Mouse (Mus musculus) kidney, postnatal 36 days (tissue): Measurements from ENCODE around the gene Xpr1.
"Not testable (repeated sequence)": the region's sequence is repeated elsewhere in the genome, so short reads cannot be mapped to it uniquely, and the experiment has no call there.

Experiments used
- DNase-seq, 2 experiments: peaks; one replicate each; pipeline ENCODE4 v3.0.0; 2021 to 2022; ENCODE audit warnings: mixed read lengths in 2 of 2

Gene Xpr1

DNA sequence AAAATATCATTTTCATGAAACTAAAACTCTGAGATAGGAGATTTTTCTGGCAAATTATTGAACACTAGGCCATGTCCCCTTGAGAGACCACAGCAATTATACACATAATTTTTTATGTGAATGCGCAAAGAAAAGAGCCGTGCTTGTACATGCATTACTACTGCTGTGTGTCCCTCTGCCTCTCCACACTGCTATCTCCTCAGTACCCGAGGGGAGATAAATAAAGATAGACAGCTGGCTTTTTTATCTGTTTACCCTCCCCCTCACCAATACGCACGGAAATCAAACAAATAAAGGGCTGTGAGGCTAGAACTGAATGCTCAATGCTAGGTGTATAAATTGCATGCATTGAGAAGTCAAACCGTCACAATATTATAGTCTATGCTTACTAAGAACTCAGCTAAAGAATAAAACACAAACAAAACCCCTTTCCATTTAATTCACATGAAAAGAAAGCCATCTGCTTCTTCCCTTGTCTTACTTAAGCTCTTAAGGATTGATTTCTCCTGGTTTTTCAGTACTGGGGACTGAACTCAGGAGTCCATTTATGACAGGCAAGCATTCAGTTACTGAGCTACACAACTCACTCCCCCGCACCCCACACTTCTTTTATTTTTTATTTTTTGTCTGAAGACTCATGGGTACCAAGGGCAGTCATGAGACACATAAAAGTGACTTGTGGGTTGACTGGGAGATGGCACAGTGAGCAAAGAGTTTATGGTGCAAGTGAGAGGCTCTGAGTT is 97.0 kb downstream of the Xpr1 start:
- DNase-seq, result no peak

DNA sequence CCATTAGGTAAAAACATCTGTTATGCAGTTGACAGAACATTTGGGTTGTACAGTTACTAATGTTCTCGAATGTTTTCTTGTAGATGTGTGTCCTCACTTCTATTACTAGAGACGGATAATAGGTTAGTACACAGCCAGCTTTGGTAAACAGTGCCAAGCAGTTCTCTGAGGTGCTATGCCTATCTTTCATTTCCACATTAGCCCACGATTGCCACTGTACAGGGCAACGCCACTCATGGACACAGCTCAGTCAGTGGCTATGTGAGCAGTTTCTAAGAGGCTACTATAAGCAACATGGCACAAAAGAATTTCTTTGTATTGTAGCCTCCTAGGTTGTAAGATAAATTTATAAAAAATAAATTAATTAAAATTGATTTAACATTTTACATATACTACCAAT is 97.7 kb downstream of the Xpr1 start:
- no peak for DNase-seq

DNA sequence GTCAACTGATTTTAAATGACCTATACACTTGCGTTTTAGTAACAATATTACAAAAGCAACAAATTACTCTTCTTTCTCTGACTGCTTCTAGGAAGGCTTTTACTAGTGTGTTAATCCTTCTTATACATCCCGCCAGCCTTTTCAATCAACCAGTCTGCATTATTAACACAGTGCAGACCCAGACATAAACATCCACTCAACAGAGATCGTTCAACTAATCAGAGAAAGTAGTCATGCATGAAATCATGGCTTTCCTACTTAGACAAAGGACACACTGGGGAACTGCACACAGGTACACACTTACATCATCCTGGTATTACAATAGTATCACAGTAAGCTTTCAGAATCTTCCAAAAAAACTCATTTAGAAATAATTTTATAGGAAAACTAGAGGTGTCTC is 105.5 kb downstream of the Xpr1 start:
- no peak for DNase-seq

DNA sequence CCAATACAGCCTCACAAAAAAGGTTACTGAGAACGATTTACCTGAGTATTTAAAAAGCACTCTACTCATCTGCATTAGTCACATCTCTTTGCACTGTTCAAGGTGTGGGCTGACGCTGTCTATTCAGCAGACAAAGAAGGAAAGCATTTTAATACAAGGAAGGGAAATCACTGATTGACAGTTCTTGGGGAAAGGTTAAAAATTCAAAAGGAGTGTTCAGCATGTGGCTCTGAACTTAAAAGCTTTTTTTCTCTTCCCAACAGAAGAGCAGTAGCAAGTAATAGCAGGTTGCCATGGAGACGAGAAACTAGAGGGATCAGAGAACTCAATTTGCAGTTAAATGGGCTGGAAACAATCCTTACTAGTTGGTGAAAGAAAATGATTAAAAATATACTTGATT is 110.3 kb downstream of the Xpr1 start:
- no peak for DNase-seq

DNA sequence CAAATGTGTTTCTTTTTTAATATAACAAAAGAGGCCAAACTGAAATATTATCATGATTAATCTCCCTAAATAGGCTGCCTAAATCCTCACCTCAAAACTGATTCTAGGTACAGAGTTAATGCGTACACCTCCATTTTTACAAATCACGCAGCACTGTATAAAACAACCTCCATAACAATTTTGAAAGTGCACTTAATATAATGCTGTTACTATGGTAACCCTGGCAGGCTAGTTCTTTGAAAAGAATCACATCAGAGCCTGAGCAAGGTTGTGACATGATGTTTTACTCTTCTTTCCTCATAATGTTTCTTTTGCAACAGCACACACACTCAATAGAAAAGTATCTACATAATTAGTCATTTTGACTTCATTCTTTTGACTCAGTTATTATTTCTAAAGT is 113.8 kb downstream of the Xpr1 start:
- DNase-seq, result no peak

DNA sequence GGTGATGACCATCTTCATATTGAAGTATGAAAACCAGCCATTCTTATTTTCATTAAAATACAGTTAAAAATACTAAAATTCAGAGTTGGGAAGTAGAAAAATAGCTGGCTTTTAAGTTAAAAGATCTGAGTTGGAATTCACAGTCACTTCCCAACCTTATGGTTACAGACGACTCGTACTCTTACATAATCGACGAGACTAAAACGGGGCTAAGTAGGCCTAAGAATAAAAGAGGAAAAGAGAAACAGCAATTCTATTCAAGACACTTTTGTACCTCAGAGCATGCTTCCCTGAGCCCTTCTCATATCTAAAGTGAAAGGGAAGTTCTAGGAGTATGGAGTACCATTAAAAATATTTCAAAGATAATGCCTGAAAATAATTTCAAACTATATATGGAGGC is 119.6 kb downstream of the Xpr1 start:
- no peak for DNase-seq

DNA sequence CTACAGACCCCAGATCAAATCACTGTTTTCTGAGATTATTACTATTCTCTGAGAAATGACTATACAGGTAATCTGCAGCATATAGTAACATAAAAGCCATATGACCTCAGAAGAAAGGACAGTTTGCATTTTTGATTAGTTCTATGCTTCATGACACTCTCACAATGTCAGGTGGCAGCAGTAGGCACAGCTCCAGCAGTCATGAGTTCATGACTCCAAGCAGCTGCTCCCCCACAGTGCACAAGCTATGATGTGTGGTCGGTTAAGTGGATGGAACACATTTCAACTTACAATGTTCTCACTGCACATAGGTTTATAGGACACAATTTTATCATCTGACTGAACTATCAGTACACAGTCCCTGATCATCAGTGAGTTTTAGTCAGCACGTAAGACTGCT is 120.0 kb downstream of the Xpr1 start:
- no peak for DNase-seq

DNA sequence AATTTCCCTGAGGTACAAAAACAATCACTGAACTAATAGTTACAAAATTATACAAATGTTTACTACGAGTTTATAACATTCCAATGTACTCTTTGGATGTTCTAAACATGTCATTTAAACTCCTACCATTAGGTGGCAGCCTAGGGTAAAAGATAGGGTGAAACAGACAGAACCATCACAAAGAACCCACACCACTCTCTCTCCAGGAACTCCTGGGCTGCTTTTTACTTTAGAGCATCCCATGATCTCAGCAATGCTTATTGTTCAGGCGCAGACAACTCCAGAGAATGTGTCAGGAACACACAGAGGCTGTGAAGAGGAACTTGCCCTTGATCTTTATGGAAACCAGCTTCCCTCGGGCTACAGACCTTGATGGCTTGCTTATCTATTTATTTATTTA is 123.8 kb downstream of the Xpr1 start:
- DNase-seq, result peak; percentile 23 to 76

DNA sequence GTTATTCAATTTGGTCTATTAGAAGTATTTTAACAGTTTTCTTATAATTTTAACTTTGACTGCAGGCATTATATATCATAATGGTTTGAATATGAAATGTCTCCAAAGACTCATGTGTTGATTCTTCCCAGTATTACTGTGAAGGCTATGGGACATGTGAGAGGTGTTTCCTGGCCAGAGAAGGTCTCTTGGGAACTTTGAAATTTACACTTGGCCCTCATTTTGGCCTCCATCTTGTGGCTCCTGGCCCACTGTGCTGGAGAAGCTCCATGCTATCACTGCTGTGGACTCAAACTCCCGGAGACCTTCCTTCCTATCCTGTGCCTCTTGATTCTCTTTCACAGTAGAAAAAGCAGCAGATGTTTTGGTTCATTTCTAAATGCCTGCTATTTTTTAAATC is 127.8 kb downstream of the Xpr1 start:
- no peak for DNase-seq

DNA sequence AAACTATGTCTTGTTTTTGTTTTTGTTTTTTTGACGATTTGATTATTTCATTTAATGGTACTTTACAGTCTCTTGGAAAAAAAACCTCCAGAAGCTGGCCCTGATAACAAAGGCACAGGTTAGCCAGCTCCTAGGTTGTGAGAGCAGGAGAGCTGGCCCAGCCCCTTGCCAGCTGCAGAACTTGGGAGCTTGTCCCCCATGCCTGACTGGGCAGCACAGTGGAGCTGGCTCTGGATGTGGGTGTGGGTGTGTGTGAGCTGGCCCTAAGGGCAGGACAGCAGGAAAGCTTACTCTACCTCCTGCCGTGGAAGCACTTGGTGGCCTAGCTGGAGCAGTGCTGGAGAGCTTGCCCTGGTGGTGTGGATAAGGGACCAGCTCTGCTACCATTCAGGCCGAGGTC is 129.2 kb downstream of the Xpr1 start:
- DNase-seq, result peak; percentile 28 to 29

DNA sequence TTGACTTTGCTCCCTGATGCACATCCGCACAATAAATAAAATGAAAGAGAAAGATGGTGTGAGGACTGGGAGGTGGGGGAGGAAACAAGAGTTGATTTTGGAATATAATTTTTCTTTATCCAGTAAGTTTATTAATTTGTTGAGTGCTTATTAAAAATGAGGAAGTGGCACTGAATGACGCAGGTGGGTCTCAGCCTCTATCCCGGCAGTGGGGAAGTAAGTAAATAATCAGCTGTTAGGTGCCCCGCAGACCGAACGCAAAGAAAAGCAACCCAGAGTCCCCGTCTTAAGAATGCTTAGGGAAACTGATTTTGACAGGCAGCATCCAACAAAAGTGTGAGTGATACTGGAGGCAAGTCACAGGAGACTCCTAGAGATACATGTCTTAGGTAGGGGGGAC is 133.4 kb downstream of the Xpr1 start:
- DNase-seq, result no peak

DNA sequence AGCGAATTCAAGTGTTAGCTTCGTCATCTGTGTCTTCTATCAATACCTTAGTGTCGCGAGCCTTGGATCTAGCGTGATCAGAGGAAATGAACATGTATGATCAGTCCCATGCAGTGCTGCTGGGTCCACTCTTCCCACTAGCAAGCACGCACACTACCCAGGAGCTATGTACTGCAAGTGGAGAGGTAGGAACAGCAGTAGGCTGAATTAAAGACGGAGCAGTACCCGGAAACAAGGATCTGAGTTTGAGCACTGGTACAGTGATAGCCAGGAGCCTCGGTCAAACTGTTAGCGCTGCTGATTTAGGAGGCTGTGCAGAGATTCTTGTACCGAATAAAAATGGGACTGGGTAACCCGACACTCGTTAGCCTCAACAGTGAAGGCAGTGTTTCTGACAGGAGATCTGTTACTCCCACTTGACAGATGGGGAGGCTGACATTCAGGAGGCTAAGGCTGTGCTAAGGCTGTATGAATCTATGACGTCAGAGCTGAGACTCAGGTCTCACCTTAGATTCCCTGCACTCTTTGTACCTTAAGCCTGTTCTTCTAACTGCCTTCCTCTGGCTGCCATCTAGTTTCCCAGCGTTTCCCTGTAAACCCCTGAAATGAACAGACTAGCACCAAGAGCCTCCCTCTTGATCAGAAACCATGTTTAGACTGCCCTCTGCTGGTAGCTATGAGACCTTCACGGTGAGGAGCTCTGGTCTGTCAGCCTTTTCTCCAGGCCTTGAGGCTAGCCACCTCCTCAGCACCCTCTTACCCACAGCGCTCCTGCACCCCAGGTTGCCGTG is 136.0 kb downstream of the Xpr1 start:
- DNase-seq, result peak; percentile 81 to 82

DNA sequence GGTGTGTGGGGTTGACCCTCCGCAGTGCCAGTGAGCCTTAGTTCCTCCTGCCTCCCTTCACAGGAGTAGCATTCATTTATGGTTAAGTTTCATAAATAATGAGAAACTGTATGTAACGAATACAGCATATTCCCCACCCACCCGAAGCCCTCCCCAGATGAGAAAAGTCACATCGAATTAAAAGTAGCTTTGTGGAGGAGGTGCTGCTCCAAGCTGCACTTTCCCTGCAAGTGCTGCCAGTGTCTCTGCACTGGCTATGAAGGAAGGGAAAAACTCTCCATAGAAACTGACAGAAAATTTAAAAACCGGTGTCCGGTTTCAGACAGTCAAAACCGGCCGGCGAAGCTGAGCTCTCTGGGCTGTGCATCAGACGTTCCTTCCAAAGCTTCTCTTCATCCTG is 136.9 kb downstream of the Xpr1 start:
- no peak for DNase-seq

DNA sequence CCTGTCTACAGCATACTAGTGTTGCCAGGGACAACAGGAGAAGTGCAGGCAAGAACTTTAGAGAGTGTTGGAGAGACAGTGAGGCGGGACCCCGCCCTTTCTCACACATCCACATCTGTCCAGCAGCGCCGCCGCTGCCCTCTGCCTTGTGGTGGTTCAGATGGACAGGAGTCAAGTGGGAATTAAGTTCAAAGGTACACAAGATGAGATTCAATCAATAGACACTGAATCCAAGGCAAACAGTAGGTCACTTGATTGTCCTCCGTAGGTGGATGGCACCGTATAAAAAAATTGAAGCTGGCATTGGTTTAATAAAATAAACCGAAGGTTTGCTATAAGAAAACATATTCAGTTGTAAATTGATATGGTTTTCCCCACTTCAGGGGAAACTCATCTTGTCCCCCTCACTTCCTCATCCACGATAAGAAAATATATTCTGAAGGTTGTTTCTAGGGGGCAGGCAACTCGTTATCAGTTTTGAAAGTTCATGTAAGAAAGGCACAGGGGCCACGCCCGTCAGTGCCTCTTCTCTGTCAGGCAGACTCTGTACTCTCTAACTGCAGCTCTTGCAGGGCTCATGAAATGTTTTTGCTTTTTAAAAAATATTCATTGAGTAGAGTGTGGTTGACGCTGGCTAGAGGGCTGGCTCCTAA is 140.7 kb downstream of the Xpr1 start:
- DNase-seq, result peak in 1 of 2 experiments; percentile 18

DNA sequence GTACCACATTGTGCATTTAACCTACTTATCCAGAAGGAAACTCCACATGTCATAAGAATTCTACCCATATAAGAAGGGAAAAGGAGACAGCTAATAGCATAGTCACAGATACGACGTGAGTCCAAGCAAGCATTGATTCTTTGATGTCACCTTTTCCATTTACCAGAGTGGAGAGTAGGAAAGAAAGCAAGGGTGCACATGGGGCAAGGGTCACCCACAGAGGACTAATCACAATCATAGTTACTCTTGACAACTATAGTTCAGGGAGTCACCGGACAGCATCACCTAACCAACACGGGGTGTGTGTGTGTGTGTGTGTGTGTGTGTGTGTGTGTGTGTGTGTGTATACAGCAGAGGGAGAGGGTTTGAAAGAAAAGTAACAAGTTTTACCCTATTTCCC is 141.4 kb downstream of the Xpr1 start:
- peak in 1 of 2 experiments; percentile 19 for DNase-seq

DNA sequence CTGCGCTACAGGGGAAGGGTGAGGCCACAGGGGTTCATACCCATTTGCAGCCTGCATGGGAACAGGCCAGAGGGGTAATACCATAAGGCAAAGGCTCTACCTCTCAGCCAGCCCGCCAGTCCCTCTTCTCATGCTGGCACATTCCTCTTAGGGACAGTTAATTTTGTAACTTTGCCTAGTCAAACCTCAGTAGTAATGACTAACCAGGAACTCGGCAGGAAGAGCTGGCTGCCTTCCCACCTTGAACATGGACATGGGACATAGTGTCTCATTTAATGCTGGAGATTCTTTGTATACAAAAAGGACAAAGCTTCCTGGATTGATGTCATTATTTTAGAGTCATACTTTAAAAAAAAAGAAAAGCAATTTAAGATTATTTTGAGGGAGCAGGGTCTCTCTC is 142.2 kb downstream of the Xpr1 start:
- DNase-seq, result peak; percentile 86 to 91

DNA sequence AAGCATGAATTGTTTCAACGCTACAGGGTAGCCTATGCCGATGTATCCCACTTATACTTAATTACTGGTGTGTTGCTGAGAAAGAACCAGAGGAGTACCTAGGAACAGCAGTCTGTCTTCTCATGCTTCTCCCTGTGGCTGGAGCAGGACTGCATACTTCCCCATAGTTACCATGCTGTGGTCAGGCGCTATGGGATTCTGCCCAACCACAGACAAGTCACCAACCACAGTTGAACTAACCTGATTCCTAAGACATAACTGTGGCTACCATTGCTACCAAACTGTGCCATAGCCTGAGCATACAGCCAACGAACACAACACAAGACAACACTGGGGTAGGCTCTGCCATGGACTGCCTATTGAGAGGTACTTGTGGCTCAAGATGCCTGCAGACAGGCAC is 144.3 kb downstream of the Xpr1 start:
- DNase-seq, result no peak

DNA sequence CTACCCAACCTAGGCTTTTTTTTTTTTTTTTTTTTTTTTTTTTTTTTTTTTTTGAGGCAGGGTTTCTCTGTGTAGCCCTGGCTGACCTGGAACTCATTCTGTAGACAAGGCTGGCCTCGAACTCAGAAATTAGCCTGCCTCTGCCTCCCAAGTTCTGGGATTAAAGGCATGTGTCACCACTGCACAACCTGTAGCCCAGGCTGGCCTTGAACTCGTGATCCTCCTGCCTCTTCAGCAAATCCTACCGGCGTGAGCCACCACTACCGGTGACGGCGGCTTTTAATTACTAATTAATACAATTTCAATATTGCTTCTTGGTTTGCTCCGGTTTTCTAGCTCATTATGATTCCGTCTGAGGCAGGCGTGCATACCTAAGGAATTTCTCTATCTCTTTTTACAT is 154.7 kb downstream of the Xpr1 start:
- not testable (repeated sequence) for DNase-seq

DNA sequence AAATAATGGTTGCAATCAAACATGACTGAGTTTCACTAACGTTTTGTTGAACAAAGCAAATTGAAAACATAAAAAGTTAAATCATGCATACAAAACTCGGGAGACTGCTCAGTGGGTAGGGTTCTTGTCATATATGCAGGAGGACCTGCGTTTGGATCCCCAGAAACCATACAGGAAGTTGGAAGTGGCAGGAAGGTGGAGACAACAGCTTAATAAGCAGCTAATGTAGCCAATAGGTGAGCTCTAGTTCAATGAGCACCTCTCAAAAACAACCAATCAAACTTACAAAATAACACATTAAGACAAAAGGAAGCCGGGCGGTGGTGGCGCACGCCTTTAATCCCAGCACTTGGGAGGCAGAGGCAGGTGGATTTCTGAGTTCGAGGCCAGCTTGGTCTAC is 162.9 kb downstream of the Xpr1 start:
- DNase-seq, result no peak

DNA sequence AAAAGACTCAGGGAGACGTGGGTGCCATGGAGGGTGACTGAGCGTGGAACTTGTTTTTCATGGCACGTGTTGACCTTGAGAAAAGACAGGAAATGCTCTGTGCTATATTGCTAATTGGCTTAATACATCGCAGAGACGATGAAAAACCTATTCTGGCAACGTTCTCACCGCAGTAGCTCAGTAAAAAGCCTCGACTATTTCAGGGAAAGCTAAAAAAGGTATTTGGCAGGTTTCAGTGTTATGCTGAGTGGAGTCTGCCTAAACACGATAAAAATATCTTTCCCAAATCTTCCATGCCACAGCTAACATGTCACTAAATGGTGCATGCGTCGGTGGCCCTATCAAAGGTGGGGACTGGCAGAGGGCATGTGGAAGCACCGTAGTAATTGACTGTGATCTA is 164.1 kb downstream of the Xpr1 start:
- no peak for DNase-seq

DNA sequence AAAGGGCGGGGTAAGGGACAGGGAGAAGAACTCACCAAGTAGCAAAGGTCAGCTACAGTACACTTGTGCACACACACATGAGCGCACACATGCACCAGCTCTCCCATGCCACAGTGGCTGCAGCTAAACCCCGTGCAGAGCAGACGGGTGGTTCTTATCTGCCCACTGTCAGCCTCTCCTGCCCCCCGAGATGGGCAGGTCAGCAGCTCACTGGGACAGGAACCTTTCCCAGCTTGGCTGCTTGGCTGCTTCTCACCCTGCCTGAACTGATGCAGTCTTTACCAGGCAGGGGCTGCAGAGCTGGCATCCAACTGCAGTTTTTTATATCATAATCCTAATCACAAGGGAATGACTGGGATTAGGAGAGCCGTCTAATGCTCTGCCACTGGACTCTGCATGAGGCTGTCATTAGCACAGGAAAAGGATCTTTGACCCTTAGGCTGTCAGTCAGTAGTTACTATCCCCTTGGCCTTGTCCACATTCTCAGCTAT is 164.5 kb downstream of the Xpr1 start:
- DNase-seq, result peak; percentile 63 to 66

DNA sequence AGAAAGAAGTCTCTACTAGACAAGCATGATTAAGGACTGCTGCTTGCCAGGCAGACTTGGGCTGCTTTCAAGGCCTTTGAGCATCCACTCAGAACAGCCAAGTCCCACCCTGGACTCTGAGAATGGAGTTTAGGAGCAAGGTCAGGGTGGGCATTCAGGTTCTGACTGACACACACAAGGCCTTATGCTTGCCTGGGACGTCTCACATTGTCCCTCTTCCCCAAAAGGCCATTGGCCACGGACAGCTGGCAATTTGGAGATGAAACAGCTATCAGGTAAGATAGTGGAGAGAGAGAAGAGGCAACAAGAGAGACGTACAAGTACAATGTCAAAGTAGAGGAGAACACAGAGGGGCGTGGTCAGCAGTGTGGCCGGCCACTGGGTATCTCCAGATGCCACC is 165.6 kb downstream of the Xpr1 start:
- no peak for DNase-seq

DNA sequence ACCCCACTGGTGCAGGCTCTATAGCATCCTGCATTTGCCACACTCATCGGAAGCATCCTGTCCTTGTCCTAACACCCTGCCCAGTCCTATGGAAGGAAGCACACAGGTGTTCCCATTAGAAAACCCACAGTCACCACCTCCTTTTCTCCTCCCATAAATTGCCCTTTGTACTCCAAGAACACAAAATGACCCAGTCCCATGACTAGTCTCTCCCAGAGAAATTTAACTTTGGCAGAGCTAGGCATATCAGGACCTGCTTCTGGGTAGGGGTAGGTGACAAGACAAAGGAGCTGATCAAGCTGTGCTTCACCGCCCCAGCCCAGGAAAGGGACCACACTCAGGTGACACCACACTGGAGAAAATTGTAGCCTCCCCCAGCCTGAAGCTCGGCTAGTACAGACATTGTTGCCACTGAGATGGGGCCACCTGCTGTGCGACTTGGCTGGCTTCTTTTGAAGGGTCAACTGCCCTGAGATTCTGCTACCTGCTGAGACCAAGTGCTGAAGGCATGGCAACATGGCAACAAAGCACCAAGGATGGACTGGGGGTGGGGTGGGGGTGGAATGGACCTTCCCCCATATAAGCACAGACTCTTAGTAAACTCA is 166.6 kb downstream of the Xpr1 start:
- DNase-seq, result peak; percentile 49 to 80
